17 mouse cellular contexts compared by ENCODE assay signal in the genomic region with DNA sequence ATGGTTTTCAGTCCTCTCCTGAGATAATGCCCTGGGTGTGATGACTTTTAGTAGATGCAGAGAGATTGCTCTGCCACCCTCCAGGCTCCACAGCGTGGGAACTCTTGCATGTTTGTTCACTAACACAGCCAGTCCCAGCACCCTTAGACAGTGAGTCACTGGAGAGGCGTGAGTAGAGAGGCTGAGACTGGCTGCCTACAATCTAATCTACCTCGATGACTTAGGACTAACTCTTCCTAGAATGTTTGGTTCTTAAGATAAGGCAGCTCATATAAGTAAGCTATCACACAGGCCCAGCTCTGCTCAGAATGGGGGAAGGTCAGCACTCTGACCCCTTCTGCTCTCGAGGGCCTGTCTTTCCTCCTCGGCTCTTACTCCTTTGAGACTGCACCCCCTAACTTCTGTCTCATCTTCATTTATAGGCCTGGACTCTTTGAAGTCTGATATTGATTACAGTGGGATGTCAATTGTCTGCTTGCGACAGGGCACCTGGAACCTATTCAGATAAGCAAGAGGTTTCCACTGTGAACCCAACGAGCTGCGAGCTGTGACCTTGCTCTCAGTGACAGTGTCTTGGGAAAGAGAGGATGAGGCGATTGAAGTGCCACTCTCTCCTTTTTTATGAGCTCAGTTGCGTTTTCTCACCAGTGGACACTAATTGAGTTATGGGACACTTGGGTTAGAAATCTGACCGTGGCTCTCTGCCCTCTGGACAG.
DNase-seq lines count a peak whose midpoint lies in the region; ATAC-seq lines count a peak whose summit lies in the region.
"Had no signal": no experiment of that assay in that cellular context is flagged by ENCODE, and none has a peak within 500 bp of the region (broad histone marks: within the 10 kb centered on the region; RNA-seq: fewer than 3 reads in every experiment).

No protein-coding gene starts in this region.

- WGBS in intestine, embryonic 14.5 days: 36% methylated on average over 11 of the region's 11 CpGs
- WGBS in stomach, embryonic 14.5 days: 35% methylated on average over 11 of the region's 11 CpGs

- no peak overlapping the region for H3K4me3 ChIP-seq in intestine, embryonic 14.5 days (ENCODE audit: low read depth, low read length)
- H3K4me3 ChIP-seq in stomach, embryonic 14.5 days (ENCODE audit: low read depth, low read length): no peak overlapping the region
- H3K4me3 ChIP-seq: embryonic facial prominence, embryonic 13.5 days; hindbrain, embryonic 10.5 days; limb, embryonic 13.5 days had no signal

- no peaks in the 10 kb centered on the region for H3K27me3 ChIP-seq in intestine, embryonic 14.5 days (replicated peaks; ENCODE audit: control insufficient read depth, insufficient read depth, low read length)
- no peaks in the 10 kb centered on the region for H3K27me3 ChIP-seq in stomach, embryonic 14.5 days (ENCODE audit: control insufficient read depth, insufficient read depth, low read length)
- H3K27me3 ChIP-seq: embryonic facial prominence, embryonic 13.5 days; limb, embryonic 13.5 days had no signal

- H3K36me3 ChIP-seq in intestine, embryonic 14.5 days (ENCODE audit: control insufficient read depth, insufficient read depth, low read length): 0 out of 2 replicates have a peak, but pooled peaks cover 4% of the 10 kb centered on the region
- H3K36me3 ChIP-seq in stomach, embryonic 14.5 days (ENCODE audit: control insufficient read depth, insufficient read depth, low read length): no peaks in the 10 kb centered on the region

- H3K4me2 ChIP-seq in intestine, embryonic 14.5 days (ENCODE audit: low read length): no peak overlapping the region
- H3K4me2 ChIP-seq in stomach, embryonic 14.5 days (replicated peaks; ENCODE audit: low read depth, low read length): no peak overlapping the region
- H3K4me2 ChIP-seq: embryonic facial prominence, embryonic 13.5 days; limb, embryonic 13.5 days had no signal

- H3K9ac ChIP-seq in intestine, embryonic 14.5 days (ENCODE audit: low read length): no peak overlapping the region
- H3K9ac ChIP-seq in stomach, embryonic 14.5 days (replicated peaks; ENCODE audit: low read depth, low read length): no peak overlapping the region
- H3K9ac ChIP-seq: embryonic facial prominence, embryonic 13.5 days; forebrain, postnatal 0 days; limb, embryonic 13.5 days had no signal

- no peaks in the 10 kb centered on the region for H3K9me3 ChIP-seq in intestine, embryonic 14.5 days (ENCODE audit: control insufficient read depth, low read length)
- no peaks in the 10 kb centered on the region for H3K9me3 ChIP-seq in stomach, embryonic 14.5 days (ENCODE audit: control insufficient read depth, low read depth, low read length)
- H3K9me3 ChIP-seq: embryonic facial prominence, embryonic 13.5 days; hindbrain, embryonic 10.5 days; limb, embryonic 13.5 days had no signal

- H3K27ac ChIP-seq in intestine, embryonic 14.5 days (ENCODE audit: low read depth): no peak overlapping the region
- no peak overlapping the region for H3K27ac ChIP-seq in stomach, embryonic 14.5 days (ENCODE audit: low read length)
- H3K27ac ChIP-seq: embryonic facial prominence, embryonic 13.5 days; hindbrain, embryonic 10.5 days; limb, embryonic 13.5 days; macrophage had no signal

- DNase-seq in left cerebral cortex, adult 18-20 months (ENCODE audit: low spot score in 2 of 2): peak; percentile 42 to 43
- no peak for DNase-seq in left cerebral cortex, adult 11 months (ENCODE audit: low spot score)
- peak; percentile 12 for DNase-seq in Muller cell, postnatal 12 days (ENCODE audit: inconsistent ontology term)
- no peak for DNase-seq in intestine, embryonic 14.5 days (ENCODE audit: low spot score)
- no peak for DNase-seq in adrenal gland, postnatal 36 days
- DNase-seq in adrenal gland, adult 8-10 months: no peak
- DNase-seq: cerebellum, adult 8-10 months; forebrain, postnatal 0 days; heart, adult 18-20 months; kidney, adult 9 months; layer of hippocampus, postnatal 36 days; thymus, postnatal 14 days had no signal

- 0 out of 2 replicates have a peak, but pooled peaks cover 4% of the 10 kb centered on the region for H3K4me1 ChIP-seq in intestine, embryonic 14.5 days (replicated peaks; ENCODE audit: control insufficient read depth, insufficient read depth, low read length)
- H3K4me1 ChIP-seq in stomach, embryonic 14.5 days (ENCODE audit: control insufficient read depth, insufficient read depth, low read length): peaks cover 5% of the 10 kb centered on the region
- H3K4me1 ChIP-seq: embryonic facial prominence, embryonic 13.5 days had no signal

- peak; percentile 72; the same call in 1 of the 2 replicates for ATAC-seq in intestine, embryonic 14.5 days (replicated peaks; ENCODE audit: low FRiP score, low TSS enrichment, low read depth)
- ATAC-seq in stomach, embryonic 14.5 days (ENCODE audit: insufficient number of reproducible peaks, insufficient read depth, low FRiP score, low read depth): 0 out of 2 replicates have a peak, but pooled peaks have one; percentile 33
- ATAC-seq: forebrain, postnatal 0 days had no signal

Comparison
In these comparisons a context has a peak if more than half of its experiments do, and no peak if none do; other contexts are left out.
1. DNase-seq: peak in left cerebral cortex, adult 18-20 months (2 of 2) and Muller cell, postnatal 12 days (single experiment); none in left cerebral cortex, adult 11 months (single experiment), intestine, embryonic 14.5 days (single experiment), adrenal gland, postnatal 36 days (0 of 2) and adrenal gland, adult 8-10 months (single experiment).